Mouse (Mus musculus): Measurements from ENCODE around the gene Col4a2.

The Col4a2 gene

GRCm38 (mm10) chr8:11312349-11313175 is at the start of gene Col4a2, which contains the start of gene Col4a1:
Col4a2 (plus strand) TSS chr8:11312805.
Col4a1 (minus strand) TSS chr8:11312826.
- DNase-seq (ENCODE audit: low read depth, low spot score): peak; percentile 71

GRCm38 (mm10) chr8:11263848-11264247 is 48.8 kb upstream of the Col4a2 start:
- DNase-seq (ENCODE audit: low read depth, low spot score): no peak

- DNase-seq (ENCODE audit: low read depth, low spot score): peak; percentile 29
Observed at GRCm38 (mm10) chr8:11265971-11266370, 46.6 kb upstream of the Col4a2 start.

- no peak for DNase-seq (ENCODE audit: low read depth, low spot score)
Observed at GRCm38 (mm10) chr8:11266471-11266870, 46.1 kb upstream of the Col4a2 start.

- no peak for DNase-seq (ENCODE audit: low read depth, low spot score)
Observed at GRCm38 (mm10) chr8:11268753-11269152, 43.9 kb upstream of the Col4a2 start.

- no peak for DNase-seq (ENCODE audit: low read depth, low spot score)
Observed at GRCm38 (mm10) chr8:11270826-11271225, 41.8 kb upstream of the Col4a2 start.

GRCm38 (mm10) chr8:11272205-11272604 is 40.4 kb upstream of the Col4a2 start:
- DNase-seq (ENCODE audit: low read depth, low spot score): no peak

- DNase-seq (ENCODE audit: low read depth, low spot score): no peak
Observed at GRCm38 (mm10) chr8:11273506-11274158, 39.0 kb upstream of the Col4a2 start.

GRCm38 (mm10) chr8:11274415-11274814 is 38.2 kb upstream of the Col4a2 start:
- no peak for DNase-seq (ENCODE audit: low read depth, low spot score)

GRCm38 (mm10) chr8:11276286-11276685 is 36.3 kb upstream of the Col4a2 start:
- no peak for DNase-seq (ENCODE audit: low read depth, low spot score)

GRCm38 (mm10) chr8:11277602-11278051 is 35.0 kb upstream of the Col4a2 start:
- no peak for DNase-seq (ENCODE audit: low read depth, low spot score)

GRCm38 (mm10) chr8:11278101-11278611 is 34.4 kb upstream of the Col4a2 start:
- no peak for DNase-seq (ENCODE audit: low read depth, low spot score)

GRCm38 (mm10) chr8:11279296-11279826 is 33.2 kb upstream of the Col4a2 start:
- DNase-seq (ENCODE audit: low read depth, low spot score): peak; percentile 74

GRCm38 (mm10) chr8:11280721-11281268 is 31.8 kb upstream of the Col4a2 start:
- no peak for DNase-seq (ENCODE audit: low read depth, low spot score)

GRCm38 (mm10) chr8:11282139-11282538 is 30.5 kb upstream of the Col4a2 start:
- no peak for DNase-seq (ENCODE audit: low read depth, low spot score)

- no peak for DNase-seq (ENCODE audit: low read depth, low spot score)
Observed at GRCm38 (mm10) chr8:11282696-11283095, 29.9 kb upstream of the Col4a2 start.

- no peak for DNase-seq (ENCODE audit: low read depth, low spot score)
Observed at GRCm38 (mm10) chr8:11283217-11283616, 29.4 kb upstream of the Col4a2 start.

- no peak for DNase-seq (ENCODE audit: low read depth, low spot score)
Observed at GRCm38 (mm10) chr8:11285437-11285836, 27.2 kb upstream of the Col4a2 start.

- DNase-seq (ENCODE audit: low read depth, low spot score): no peak
Observed at GRCm38 (mm10) chr8:11287139-11287538, 25.5 kb upstream of the Col4a2 start.

- DNase-seq (ENCODE audit: low read depth, low spot score): no peak
Observed at GRCm38 (mm10) chr8:11288286-11288685, 24.3 kb upstream of the Col4a2 start.

- DNase-seq (ENCODE audit: low read depth, low spot score): no peak
Observed at GRCm38 (mm10) chr8:11290533-11290932, 22.1 kb upstream of the Col4a2 start.

- DNase-seq (ENCODE audit: low read depth, low spot score): no peak
Observed at GRCm38 (mm10) chr8:11292611-11293010, 20.0 kb upstream of the Col4a2 start.

Measured in ES-CJ7 (cell line).